Mouse (Mus musculus): ENCODE measurements around the gene Zbtb20.

DNA sequence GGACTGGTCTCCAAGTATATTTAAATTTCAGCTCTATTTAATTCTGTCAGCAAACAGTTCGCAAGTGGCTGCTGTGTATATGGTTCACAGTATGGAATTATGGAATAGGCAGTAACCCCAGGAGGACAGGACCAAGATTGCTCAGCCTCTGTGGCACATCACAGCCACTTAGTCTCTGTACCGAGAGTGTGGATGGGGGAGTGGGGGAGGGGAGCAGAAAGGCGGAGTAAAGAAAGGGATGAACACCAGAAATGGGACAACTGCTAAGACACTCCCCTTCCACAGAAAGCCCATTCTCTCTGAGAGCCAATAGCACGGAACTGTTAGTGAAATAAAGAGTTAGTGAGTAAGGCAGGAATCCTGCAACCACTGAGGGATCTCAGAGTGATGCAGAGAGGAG lies 699.4 kb downstream of the Zbtb20 start:
- TF ChIP-seq POLR2A (IDR thresholded peaks at IDR 0.05; ENCODE audit: low read depth, low read length) (no peak), CTCF (IDR thresholded peaks at IDR 0.05; ENCODE audit: extremely low read depth, insufficient read length, insufficient replicate concordance, low read depth, low read length) (no peak)

Measured in small intestine, adult 2 months (tissue).